Mouse (Mus musculus) forebrain, embryonic 10.5 days (tissue): Measurements from ENCODE around the gene Preb. TPM values are rescaled to one million over a fixed set of nuclear protein-coding genes. Genes with fewer than 3 reads are reported as not detected.

ENCODE experiments used
- DNase-seq: peaks from one replicate; pipeline ENCODE4 v3.0.0-alpha.2; 2017; ENCODE audit warnings: low spot score; ENCODE audit errors: extremely low spot score
- H3K27ac ChIP-seq: fragments of 300-500 bp; sonication (generic); 2 replicates; pipeline ENCODE4 v1.5.1; 2016; ENCODE audit warnings: mild to moderate bottlenecking
- H3K27me3 ChIP-seq: fragments of 300-500 bp; sonication (generic); 2 replicates; pipeline ENCODE4 v1.6.1; 2016; ENCODE audit warnings: mild to moderate bottlenecking; ENCODE audit not compliant: poor library complexity, severe bottlenecking
- H3K36me3 ChIP-seq: fragments of 300-500 bp; sonication (generic); replicated peaks from 2 replicates; pipeline ENCODE4 v1.6.1; 2016; ENCODE audit warnings: mild to moderate bottlenecking, moderate library complexity
- H3K4me1 ChIP-seq: fragments of 300-500 bp; sonication (generic); 2 replicates; pipeline ENCODE4 v1.6.1; 2016
- H3K4me3 ChIP-seq: fragments of 300-500 bp; sonication (generic); 2 replicates; pipeline ENCODE4 v1.5.1; 2016; ENCODE audit warnings: mild to moderate bottlenecking, moderate library complexity
- H3K9me3 ChIP-seq: fragments of 300-500 bp; sonication (generic); 2 replicates; pipeline ENCODE4 v1.6.1; 2016; ENCODE audit warnings: mild to moderate bottlenecking, moderate library complexity
- WGBS: fragments of 180-500 bp; shearing (Covaris S2); methylation state at CpG from one replicate; pipeline ENCODE4 v1.1.7; 2016; 5-methylcytosine and 5-hydroxymethylcytosine counted together
- polyA plus RNA-seq: library from polyadenylated mRNA; unstranded; fragments of >200 nt; fragmentation: Nextera tagmentation; extraction: Ambion mirVana; gene quantifications from 2 replicates; pipeline ENCODE4 v1.2.1, GENCODE M21; 2016

The Preb gene
- polyA plus RNA-seq, 1 experiment from 2014 or later = 142 TPM

GRCm38 (mm10) chr5:30901860-30902259, 58.3 kb downstream of the Preb start:
- DNase-seq = no peak
- Histone ChIP-seq H3K9me3 (no peaks in the 10 kb centered on the region), H3K4me1 (peaks cover 19% of the 10 kb centered on the region), H3K27ac (no peak overlapping the region), H3K27me3 (no peaks in the 10 kb centered on the region), H3K4me3 (no peak overlapping the region), H3K36me3 (peaks cover 92% of the 10 kb centered on the region)
- 92% methylated on average over 5 of the region's 5 CpGs for WGBS

Other genes with a start within 250 kb of the Preb start
- gene Dpysl5, start 248.8 kb downstream of the Preb start, polyA plus RNA-seq = 61.5 and 64.0 TPM in 2 replicates
- 15.6 and 16.5 TPM in 2 replicates for gene Mapre3, start 145.7 kb downstream of the Preb start, polyA plus RNA-seq
- gene Tmem214, start 92.3 kb downstream of the Preb start, polyA plus RNA-seq = 62.3 and 63.2 TPM in 2 replicates
- gene Agbl5, start 71.7 kb downstream of the Preb start, polyA plus RNA-seq = 19.9 and 20.1 TPM in 2 replicates
- 392 and 397 TPM in 2 replicates for gene Ost4, start 52.6 kb downstream of the Preb start, polyA plus RNA-seq
- gene Emilin1, start 47.0 kb downstream of the Preb start, polyA plus RNA-seq = 78.2 and 78.3 TPM in 2 replicates
- gene Khk, start 38.9 kb downstream of the Preb start, polyA plus RNA-seq = 7.8 and 8.9 TPM in 2 replicates
- gene Cgref1, start 14.8 kb downstream of the Preb start, polyA plus RNA-seq = 4.8 and 5.0 TPM in 2 replicates
- not detected in 2 replicates for gene Tcf23, start 8.3 kb upstream of the Preb start, polyA plus RNA-seq
- 71.5 and 74.8 TPM in 2 replicates for gene Atraid, start 88.0 kb upstream of the Preb start, polyA plus RNA-seq
- gene Slc5a6, start 88.6 kb upstream of the Preb start, polyA plus RNA-seq = 10.7 and 12.7 TPM in 2 replicates
- gene Cad, start 94.4 kb upstream of the Preb start, polyA plus RNA-seq = 76.4 and 79.3 TPM in 2 replicates
- not detected in 2 replicates for gene Dnajc5g, start 145.9 kb upstream of the Preb start, polyA plus RNA-seq
- gene Slc30a3, start 147.9 kb upstream of the Preb start, polyA plus RNA-seq = 0.32 and 0.39 TPM in 2 replicates
- gene Trim54, start 156.4 kb upstream of the Preb start, polyA plus RNA-seq = 0.11 TPM in 1 of 2 replicates, not detected in the other
- gene Ucn, start 178.5 kb upstream of the Preb start, polyA plus RNA-seq = not detected in 2 replicates
- 60.4 and 63.8 TPM in 2 replicates for gene Mpv17, start 193.9 kb upstream of the Preb start, polyA plus RNA-seq
- 1.4 and 1.6 TPM in 2 replicates for gene Gm29609, start 219.6 kb upstream of the Preb start, polyA plus RNA-seq
- 132 and 136 TPM in 2 replicates for gene Gtf3c2, start 219.8 kb upstream of the Preb start, polyA plus RNA-seq
- 132 and 133 TPM in 2 replicates for gene Snx17, start 232.9 kb upstream of the Preb start, polyA plus RNA-seq
- 85.4 and 91.7 TPM in 2 replicates for gene Eif2b4, start 233.1 kb upstream of the Preb start, polyA plus RNA-seq
- 8.5 and 9.0 TPM in 2 replicates for gene Zfp513, start 241.9 kb upstream of the Preb start, polyA plus RNA-seq